Mouse (Mus musculus) liver, postnatal 0 days (tissue): ENCODE measurements around the gene Cd244a.

Experiments
- CTCF ChIP-seq: sonication (generic); IDR thresholded peaks from 2 replicates; pipeline ENCODE4 v1.5.1; 2016; ENCODE audit warnings: antibody characterized with exemption, low read depth
- EP300 ChIP-seq: IDR thresholded peaks from 2 replicates; pipeline ENCODE4 v1.6.1; 2016; ENCODE audit warnings: antibody characterized with exemption, low read depth, mild to moderate bottlenecking

DNA sequence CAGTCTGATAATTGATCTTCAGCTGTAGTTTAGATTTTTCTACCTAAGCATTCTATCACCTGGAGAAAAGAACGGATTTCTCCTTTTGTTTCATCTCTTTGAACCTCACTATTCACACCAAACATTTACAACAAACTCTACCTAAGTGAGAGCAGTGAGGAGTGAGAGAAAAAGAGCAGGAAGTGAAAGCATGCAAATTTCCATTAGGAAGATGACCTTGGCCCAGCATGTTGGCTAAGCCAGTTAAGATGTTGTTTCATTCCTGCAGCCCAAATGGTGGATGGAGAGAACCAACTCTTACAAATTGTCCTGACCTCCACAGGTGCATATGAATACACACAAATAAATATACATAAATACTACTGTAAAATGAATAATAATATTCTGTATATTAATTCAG lies 18.3 kb upstream of the Cd244a start:
- TF ChIP-seq CTCF (no peak), EP300 (no peak)
